Mouse (Mus musculus) forebrain, embryonic 14.5 days (tissue): Measurements from ENCODE around the gene Extl1. TPM values are rescaled to one million over a fixed set of nuclear protein-coding genes. Genes with fewer than 3 reads are reported as not detected.

Source experiments
- ATAC-seq: fragments of 200-750 bp; cut with Nextera tagmentation; 2 replicates; pipeline ENCODE4 v1.8.0; 2017; ENCODE audit warnings: mild to moderate bottlenecking, moderate library complexity
- DNase-seq: peaks from one replicate; pipeline ENCODE4 v3.0.0-alpha.2; 2015; ENCODE audit warnings: low spot score
- H3K27ac ChIP-seq: fragments of 300-500 bp; sonication (generic); 2 replicates; pipeline ENCODE4 v1.5.1; 2014; ENCODE audit warnings: low read depth, mild to moderate bottlenecking, control low read depth, low read length, moderate library complexity
- H3K27me3 ChIP-seq: fragments of 300-500 bp; sonication (generic); replicated peaks from 2 replicates; pipeline ENCODE4 v1.6.1; 2014; ENCODE audit warnings: low read length, control low read depth, mixed read lengths; ENCODE audit not compliant: control insufficient read depth, insufficient read depth
- H3K36me3 ChIP-seq: fragments of 300-500 bp; sonication (generic); 2 replicates; pipeline ENCODE4 v1.6.1; 2014; ENCODE audit warnings: low read length, control low read depth; ENCODE audit not compliant: control insufficient read depth, insufficient read depth
- H3K4me1 ChIP-seq: fragments of 300-500 bp; sonication (generic); 2 replicates; pipeline ENCODE4 v1.6.1; 2014; ENCODE audit warnings: antibody characterized with exemption, low read length, control low read depth; ENCODE audit not compliant: control insufficient read depth, insufficient read depth
- H3K4me2 ChIP-seq: fragments of 300-500 bp; sonication (generic); 2 replicates; pipeline ENCODE4 v1.6.1; 2014; ENCODE audit warnings: mild to moderate bottlenecking, control low read depth, low read length
- H3K4me3 ChIP-seq: fragments of 300-500 bp; sonication (generic); 2 replicates; pipeline ENCODE4 v1.5.1; 2014; ENCODE audit warnings: low read depth, low read length, control low read depth
- H3K9ac ChIP-seq: fragments of 300-500 bp; sonication (generic); 2 replicates; pipeline ENCODE4 v1.6.1; 2014; ENCODE audit warnings: mild to moderate bottlenecking, low read length, control low read depth, moderate library complexity
- H3K9me3 ChIP-seq: fragments of 300-500 bp; sonication (generic); replicated peaks from 2 replicates; pipeline ENCODE4 v1.6.1; 2016; ENCODE audit warnings: low read length, control low read depth, mixed read lengths; ENCODE audit not compliant: control insufficient read depth
- WGBS: fragments of 180-500 bp; shearing (Covaris S2); extraction: QIAGEN DNeasy Blood & Tissue Kit; methylation state at CpG from one replicate; pipeline ENCODE4 v1.1.7; 2014; 5-methylcytosine and 5-hydroxymethylcytosine counted together
- polyA plus RNA-seq: library from polyadenylated mRNA; unstranded; fragments of >200 nt; fragmentation: Nextera tagmentation; extraction: Ambion mirVana; gene quantifications from 2 replicates; pipeline ENCODE4 v1.2.1, GENCODE M21; 2014

Extl1 gene
- polyA plus RNA-seq, 1 experiment from 2014 or later = 0.14 TPM

- H3K27ac ChIP-seq = 0 out of 2 replicates have a peak overlapping the region, but pooled peaks have one; percentile 18
- DNase-seq = peak; percentile 56
- H3K4me2 ChIP-seq = 0 out of 2 replicates have a peak overlapping the region, but pooled peaks have one; percentile 21
- no peak overlapping the region for H3K9ac ChIP-seq
- 17% methylated on average over 12 of the region's 12 CpGs for WGBS
- H3K27me3 ChIP-seq = no peaks in the 10 kb centered on the region
- peaks cover 4% of the 10 kb centered on the region for H3K4me1 ChIP-seq
- no peaks in the 10 kb centered on the region for H3K9me3 ChIP-seq
- no peaks in the 10 kb centered on the region for H3K36me3 ChIP-seq
- ATAC-seq = no peak
- H3K4me3 ChIP-seq = no peak overlapping the region
Measured at GRCm38 (mm10) chr4:134307367-134308072, 76.1 kb downstream of the Extl1 start.

- Histone ChIP-seq H3K27ac (no peak overlapping the region), H3K4me2 (0 out of 2 replicates have a peak overlapping the region, but pooled peaks have one; percentile 21)
Measured at GRCm38 (mm10) chr4:134306963-134307362, 76.7 kb downstream of the Extl1 start.

More at GRCm38 (mm10) chr4:134306963-134307362, 76.7 kb downstream of the Extl1 start:
- H3K9ac ChIP-seq = no peak overlapping the region
- peaks cover 4% of the 10 kb centered on the region for H3K4me1 ChIP-seq
- ATAC-seq (no peak), DNase-seq (no peak)
- H3K27me3 ChIP-seq = no peaks in the 10 kb centered on the region
- no peaks in the 10 kb centered on the region for H3K9me3 ChIP-seq
- H3K36me3 ChIP-seq = no peaks in the 10 kb centered on the region
- H3K4me3 ChIP-seq = no peak overlapping the region
- 84% methylated on average over 2 of the region's 2 CpGs for WGBS

Other genes starting within 250 kb of the Extl1 start
- gene Cep85, start 196.7 kb downstream of the Extl1 start, polyA plus RNA-seq = 20.1 and 21.3 TPM in 2 replicates
- gene Gm7534, start 180.8 kb downstream of the Extl1 start, polyA plus RNA-seq = not detected in 2 replicates
- gene Catsper4, start 156.5 kb downstream of the Extl1 start, polyA plus RNA-seq = not detected in 2 replicates
- gene Cnksr1, start 145.5 kb downstream of the Extl1 start, polyA plus RNA-seq = 0.36 TPM in 1 of 2 replicates, not detected in the other
- gene E130218I03Rik, start 140.2 kb downstream of the Extl1 start, polyA plus RNA-seq = 0.17 TPM in 1 of 2 replicates, not detected in the other
- gene Zfp593, start 138.3 kb downstream of the Extl1 start, polyA plus RNA-seq = 14.4 and 15.8 TPM in 2 replicates
- not detected in 2 replicates for gene Gm30191, start 136.9 kb downstream of the Extl1 start, polyA plus RNA-seq
- 10.1 and 11.6 TPM in 2 replicates for gene Grrp1, start 129.7 kb downstream of the Extl1 start, polyA plus RNA-seq
- 32.2 and 40.5 TPM in 2 replicates for gene Pdik1l, start 96.0 kb downstream of the Extl1 start, polyA plus RNA-seq
- not detected in 2 replicates for gene Trim63, start 68.7 kb downstream of the Extl1 start, polyA plus RNA-seq
- 0.05 and 0.06 TPM in 2 replicates for gene Slc30a2, start 40.7 kb downstream of the Extl1 start, polyA plus RNA-seq
- 7.6 and 9.8 TPM in 2 replicates for gene Pafah2, start 12.5 kb upstream of the Extl1 start, polyA plus RNA-seq
- 7,624 and 8,172 TPM in 2 replicates for gene Stmn1, start 84.5 kb upstream of the Extl1 start, polyA plus RNA-seq
- gene Paqr7, start 112.8 kb upstream of the Extl1 start, polyA plus RNA-seq = 4.3 and 6.0 TPM in 2 replicates
- gene Aunip, start 127.1 kb upstream of the Extl1 start, polyA plus RNA-seq = 2.2 and 3.3 TPM in 2 replicates
- 177 and 185 TPM in 2 replicates for gene Mtfr1l, start 151.5 kb upstream of the Extl1 start, polyA plus RNA-seq
- 10.2 and 12.4 TPM in 2 replicates for gene Selenon, start 168.3 kb upstream of the Extl1 start, polyA plus RNA-seq